Mouse (Mus musculus): ENCODE measurements around the gene Selenbp2. TPM values are rescaled to one million over a fixed set of nuclear protein-coding genes. Genes with fewer than 3 reads are reported as not detected.
"Not testable (repeated sequence)": the region's sequence is repeated elsewhere in the genome, so short reads cannot be mapped to it uniquely, and the experiment has no call there.

The Selenbp2 gene
- polyA plus RNA-seq, 1 experiment from 2014 or later, result 2.0 TPM

GRCm38 (mm10) chr3:94688698-94689097 lies 4.7 kb upstream of the Selenbp2 start:
- 85% methylated on average over 2 of the region's 3 CpGs for WGBS (ENCODE audit: insufficient replicate concordance)
- not testable (repeated sequence) for H3K4me2 ChIP-seq; H3K9ac ChIP-seq (ENCODE audit: low read depth, low read length); H3K9me3 ChIP-seq (replicated peaks; ENCODE audit: control insufficient read depth, low read length); ATAC-seq (replicated peaks; ENCODE audit: insufficient number of reproducible peaks, low FRiP score, low TSS enrichment); H3K4me1 ChIP-seq (ENCODE audit: control insufficient read depth, insufficient read depth, low read length); H3K27me3 ChIP-seq (ENCODE audit: control insufficient read depth, insufficient read depth, low read length); H3K36me3 ChIP-seq (ENCODE audit: control insufficient read depth, insufficient read depth, low read length); H3K27ac ChIP-seq (ENCODE audit: low read depth, low read length); H3K4me3 ChIP-seq (ENCODE audit: low read depth, low read length)

GRCm38 (mm10) chr3:94689195-94689594 lies 4.2 kb upstream of the Selenbp2 start:
- H3K27me3 ChIP-seq (ENCODE audit: control insufficient read depth, insufficient read depth, low read length); H3K9ac ChIP-seq (ENCODE audit: low read depth, low read length); H3K4me3 ChIP-seq (ENCODE audit: low read depth, low read length); H3K4me1 ChIP-seq (ENCODE audit: control insufficient read depth, insufficient read depth, low read length); ATAC-seq (replicated peaks; ENCODE audit: insufficient number of reproducible peaks, low FRiP score, low TSS enrichment); H3K4me2 ChIP-seq; H3K9me3 ChIP-seq (replicated peaks; ENCODE audit: control insufficient read depth, low read length); H3K27ac ChIP-seq (ENCODE audit: low read depth, low read length); H3K36me3 ChIP-seq (ENCODE audit: control insufficient read depth, insufficient read depth, low read length): not testable (repeated sequence)
- WGBS (ENCODE audit: insufficient replicate concordance), result 67% methylated on average over 1 of the region's 1 CpGs

- not testable (repeated sequence) for ATAC-seq (replicated peaks; ENCODE audit: insufficient number of reproducible peaks, low FRiP score, low TSS enrichment); H3K27ac ChIP-seq (ENCODE audit: low read depth, low read length); H3K4me2 ChIP-seq; H3K36me3 ChIP-seq (ENCODE audit: control insufficient read depth, insufficient read depth, low read length); H3K9ac ChIP-seq (ENCODE audit: low read depth, low read length); H3K4me3 ChIP-seq (ENCODE audit: low read depth, low read length); H3K9me3 ChIP-seq (replicated peaks; ENCODE audit: control insufficient read depth, low read length); H3K27me3 ChIP-seq (ENCODE audit: control insufficient read depth, insufficient read depth, low read length); H3K4me1 ChIP-seq (ENCODE audit: control insufficient read depth, insufficient read depth, low read length)
- WGBS (ENCODE audit: insufficient replicate concordance), result 57% methylated on average over 6 of the region's 6 CpGs
These were observed 3.2 kb upstream of the Selenbp2 start for GRCm38 (mm10) chr3:94690162-94690561.

GRCm38 (mm10) chr3:94690616-94691247 lies 2.6 kb upstream of the Selenbp2 start:
- Histone ChIP-seq H3K4me1 (ENCODE audit: control insufficient read depth, insufficient read depth, low read length) (no peaks in the 10 kb centered on the region; the same call in 1 of the 2 replicates), H3K27ac (ENCODE audit: low read depth, low read length) (no peak overlapping the region), H3K9ac (ENCODE audit: low read depth, low read length) (no peak overlapping the region), H3K4me2 (no peak overlapping the region), H3K36me3 (ENCODE audit: control insufficient read depth, insufficient read depth, low read length) (no peaks in the 10 kb centered on the region), H3K4me3 (ENCODE audit: low read depth, low read length) (no peak overlapping the region), H3K27me3 (ENCODE audit: control insufficient read depth, insufficient read depth, low read length) (no peaks in the 10 kb centered on the region), H3K9me3 (replicated peaks; ENCODE audit: control insufficient read depth, low read length) (no peaks in the 10 kb centered on the region)
- ATAC-seq (replicated peaks; ENCODE audit: insufficient number of reproducible peaks, low FRiP score, low TSS enrichment), result no peak

GRCm38 (mm10) chr3:94691694-94692093 lies 1.7 kb upstream of the Selenbp2 start:
- H3K4me1 ChIP-seq (ENCODE audit: control insufficient read depth, insufficient read depth, low read length); ATAC-seq (replicated peaks; ENCODE audit: insufficient number of reproducible peaks, low FRiP score, low TSS enrichment); H3K36me3 ChIP-seq (ENCODE audit: control insufficient read depth, insufficient read depth, low read length); H3K9me3 ChIP-seq (replicated peaks; ENCODE audit: control insufficient read depth, low read length); H3K27ac ChIP-seq (ENCODE audit: low read depth, low read length); H3K9ac ChIP-seq (ENCODE audit: low read depth, low read length); H3K4me2 ChIP-seq; H3K4me3 ChIP-seq (ENCODE audit: low read depth, low read length); H3K27me3 ChIP-seq (ENCODE audit: control insufficient read depth, insufficient read depth, low read length): not testable (repeated sequence)
- WGBS (ENCODE audit: insufficient replicate concordance), result 92% methylated on average over 4 of the region's 4 CpGs

- WGBS (ENCODE audit: insufficient replicate concordance), result 62% methylated on average over 5 of the region's 8 CpGs
- H3K27ac ChIP-seq (ENCODE audit: low read depth, low read length); H3K4me1 ChIP-seq (ENCODE audit: control insufficient read depth, insufficient read depth, low read length); H3K9me3 ChIP-seq (replicated peaks; ENCODE audit: control insufficient read depth, low read length); ATAC-seq (replicated peaks; ENCODE audit: insufficient number of reproducible peaks, low FRiP score, low TSS enrichment); H3K27me3 ChIP-seq (ENCODE audit: control insufficient read depth, insufficient read depth, low read length); H3K4me3 ChIP-seq (ENCODE audit: low read depth, low read length); H3K4me2 ChIP-seq; H3K36me3 ChIP-seq (ENCODE audit: control insufficient read depth, insufficient read depth, low read length); H3K9ac ChIP-seq (ENCODE audit: low read depth, low read length): not testable (repeated sequence)
These were observed 518 bp downstream of the Selenbp2 start for GRCm38 (mm10) chr3:94693874-94694273.

GRCm38 (mm10) chr3:94695591-94695990 lies 2.2 kb downstream of the Selenbp2 start:
- not testable (repeated sequence) for H3K9me3 ChIP-seq (replicated peaks; ENCODE audit: control insufficient read depth, low read length); H3K36me3 ChIP-seq (ENCODE audit: control insufficient read depth, insufficient read depth, low read length); H3K4me1 ChIP-seq (ENCODE audit: control insufficient read depth, insufficient read depth, low read length); H3K4me3 ChIP-seq (ENCODE audit: low read depth, low read length); H3K27me3 ChIP-seq (ENCODE audit: control insufficient read depth, insufficient read depth, low read length); H3K4me2 ChIP-seq; H3K27ac ChIP-seq (ENCODE audit: low read depth, low read length); ATAC-seq (replicated peaks; ENCODE audit: insufficient number of reproducible peaks, low FRiP score, low TSS enrichment); H3K9ac ChIP-seq (ENCODE audit: low read depth, low read length)
- 89% methylated on average over 6 of the region's 6 CpGs for WGBS (ENCODE audit: insufficient replicate concordance)

- not testable (repeated sequence) for H3K4me1 ChIP-seq (ENCODE audit: control insufficient read depth, insufficient read depth, low read length); H3K27ac ChIP-seq (ENCODE audit: low read depth, low read length); H3K9me3 ChIP-seq (replicated peaks; ENCODE audit: control insufficient read depth, low read length); H3K27me3 ChIP-seq (ENCODE audit: control insufficient read depth, insufficient read depth, low read length); H3K4me3 ChIP-seq (ENCODE audit: low read depth, low read length); H3K4me2 ChIP-seq; H3K9ac ChIP-seq (ENCODE audit: low read depth, low read length); ATAC-seq (replicated peaks; ENCODE audit: insufficient number of reproducible peaks, low FRiP score, low TSS enrichment); H3K36me3 ChIP-seq (ENCODE audit: control insufficient read depth, insufficient read depth, low read length)
- 77% methylated on average over 4 of the region's 4 CpGs for WGBS (ENCODE audit: insufficient replicate concordance)
These were observed 2.9 kb downstream of the Selenbp2 start for GRCm38 (mm10) chr3:94696257-94696656.

GRCm38 (mm10) chr3:94702163-94702810 lies 8.9 kb downstream of the Selenbp2 start:
- ATAC-seq (replicated peaks; ENCODE audit: insufficient number of reproducible peaks, low FRiP score, low TSS enrichment), result peak; percentile 84
- H3K9me3 ChIP-seq (replicated peaks; ENCODE audit: control insufficient read depth, low read length); H3K36me3 ChIP-seq (ENCODE audit: control insufficient read depth, insufficient read depth, low read length); H3K9ac ChIP-seq (ENCODE audit: low read depth, low read length); H3K4me2 ChIP-seq; H3K27me3 ChIP-seq (ENCODE audit: control insufficient read depth, insufficient read depth, low read length); H3K4me3 ChIP-seq (ENCODE audit: low read depth, low read length); H3K4me1 ChIP-seq (ENCODE audit: control insufficient read depth, insufficient read depth, low read length): not testable (repeated sequence)
- H3K27ac ChIP-seq (ENCODE audit: low read depth, low read length), result peak overlapping the region; percentile 42; the same call in 1 of the 2 replicates
- WGBS (ENCODE audit: insufficient replicate concordance), result 76% methylated on average over 7 of the region's 7 CpGs
